Mouse (Mus musculus): ENCODE data around the gene Ttf2. TPM values are rescaled to one million over a fixed set of nuclear protein-coding genes. Genes with fewer than 3 reads are reported as not detected.

Ttf2 gene
- polyA plus RNA-seq, 1 experiment: 3.3 TPM

DNA sequence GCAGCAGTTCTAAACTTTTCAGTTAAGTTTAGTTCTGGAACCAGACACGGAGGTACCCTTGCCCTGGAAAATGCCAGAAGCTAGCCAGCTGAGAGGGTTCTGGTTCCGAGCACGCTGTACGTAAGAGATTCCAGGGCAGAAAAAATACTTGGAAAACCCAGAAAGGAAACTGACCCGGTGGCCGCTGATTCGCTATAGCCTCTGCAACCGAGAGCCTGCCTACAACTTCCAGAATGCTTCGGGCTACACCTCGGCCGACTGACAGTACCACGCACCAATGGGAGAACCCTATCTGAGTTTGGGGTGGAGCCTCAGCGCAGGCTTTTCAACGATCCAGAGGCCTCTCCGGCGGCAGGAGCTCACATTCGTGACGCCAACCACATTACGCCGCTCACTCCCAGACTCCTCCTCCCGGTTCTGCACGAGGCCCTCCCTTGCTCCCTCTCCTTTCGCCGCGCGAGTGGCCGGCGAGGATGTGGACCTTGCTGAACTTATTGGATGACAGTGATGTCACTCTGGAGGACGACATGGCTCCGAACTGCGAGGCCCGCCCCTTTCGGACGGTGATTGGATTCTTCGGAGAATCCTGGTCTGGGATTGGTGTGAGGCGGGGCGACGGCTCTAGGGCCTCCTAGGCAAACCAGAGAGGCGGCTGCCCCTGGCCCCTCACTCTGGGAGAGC lies 47.5 kb downstream of the Ttf2 start, which contains the start of gene Trim45:
TSS of gene Trim45 (plus strand) at position 378 of the 681 bp plus-strand sequence.
- Histone ChIP-seq H3K4me3 (ENCODE audit: extremely low read depth, insufficient read depth, insufficient read length) (peak within 1 kb of the TSS; percentile 60), H3K27me3 (ENCODE audit: control insufficient read depth, insufficient read depth, low read length) (no peaks in the 10 kb centered on the region), H3K27ac (ENCODE audit: insufficient read depth, low read length) (peak within 1 kb of the TSS; percentile 67), H3K36me3 (ENCODE audit: control insufficient read depth, insufficient read depth, low read length) (no peaks in the 10 kb centered on the region), H3K4me1 (ENCODE audit: control insufficient read depth, insufficient read depth, insufficient read length) (peaks cover 4% of the 10 kb centered on the region; the same call in 1 of the 2 replicates)
- under 1% methylated on average over 39 of the region's 39 CpGs for WGBS
- TF ChIP-seq POLR2A (IDR thresholded peaks at IDR 0.05; ENCODE audit: low read depth, low read length) (no peak), CTCF (IDR thresholded peaks at IDR 0.05; ENCODE audit: extremely low read depth, insufficient read depth, insufficient read length, insufficient replicate concordance) (no peak)
- peak; percentile 95 to 98 for DNase-seq (ENCODE audit: low read depth in 1 of 2, low spot score in 2 of 2)

DNA sequence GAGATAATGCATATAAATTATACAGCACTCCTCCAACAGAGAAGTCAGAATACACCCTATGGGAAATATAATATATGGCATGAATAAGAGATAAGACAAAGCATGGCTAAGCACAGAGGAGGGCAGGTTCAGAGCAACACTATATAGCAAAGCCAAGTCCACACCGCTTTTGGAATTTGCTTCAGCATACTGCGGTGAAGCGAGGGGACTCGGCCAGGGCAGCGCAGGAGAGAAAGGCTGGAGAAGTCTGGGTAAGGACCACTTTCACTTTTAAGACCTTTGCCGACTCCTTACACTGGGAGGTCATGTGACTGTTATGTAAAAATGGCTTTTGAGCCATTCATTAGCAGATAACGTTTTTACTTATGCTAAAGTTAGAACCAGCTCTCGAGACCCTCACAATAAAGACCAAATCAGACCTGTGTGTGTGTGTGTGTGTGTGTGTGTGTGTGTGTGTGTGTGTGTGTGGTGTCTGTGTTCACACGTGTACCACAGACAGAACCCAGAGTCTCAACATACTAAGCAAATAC lies 48.8 kb downstream of the Ttf2 start:
- no peak for DNase-seq (ENCODE audit: low read depth in 1 of 2, low spot score in 2 of 2)
- H3K27ac ChIP-seq (ENCODE audit: insufficient read depth, low read length): no peak overlapping the region
- H3K27me3 ChIP-seq (ENCODE audit: control insufficient read depth, insufficient read depth, low read length): no peaks in the 10 kb centered on the region
- 30% methylated on average over 9 of the region's 9 CpGs for WGBS
- H3K4me1 ChIP-seq (ENCODE audit: control insufficient read depth, insufficient read depth, insufficient read length): peaks cover 6% of the 10 kb centered on the region; the same call in 1 of the 2 replicates
- no peaks in the 10 kb centered on the region for H3K36me3 ChIP-seq (ENCODE audit: control insufficient read depth, insufficient read depth, low read length)
- no peak for TF ChIP-seq CTCF (IDR thresholded peaks at IDR 0.05; ENCODE audit: extremely low read depth, insufficient read depth, insufficient read length, insufficient replicate concordance)
- no peak for TF ChIP-seq POLR2A (IDR thresholded peaks at IDR 0.05; ENCODE audit: low read depth, low read length)
- peak overlapping the region; percentile 43; the same call in 1 of the 2 replicates for H3K4me3 ChIP-seq (ENCODE audit: extremely low read depth, insufficient read depth, insufficient read length)

DNA sequence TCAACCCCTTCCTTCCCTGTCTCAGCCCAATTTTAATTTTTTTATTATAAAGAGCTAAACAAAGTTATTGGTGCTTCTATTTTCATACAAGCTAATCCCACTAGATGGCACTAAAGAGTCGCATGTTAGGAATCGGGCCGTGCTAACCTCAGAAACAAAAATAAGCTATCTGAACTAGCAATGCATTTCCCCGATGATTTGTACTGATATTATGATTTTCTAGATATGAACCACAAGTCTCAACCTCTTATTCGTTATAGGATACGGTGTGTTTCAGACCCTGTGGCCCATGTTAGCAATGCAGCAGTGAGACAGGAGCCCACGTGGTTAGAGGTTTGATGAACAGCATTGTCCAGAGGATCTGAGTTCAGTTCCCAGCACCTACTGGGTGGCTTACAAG lies 52.6 kb downstream of the Ttf2 start:
- Histone ChIP-seq H3K36me3 (ENCODE audit: control insufficient read depth, insufficient read depth, low read length) (no peaks in the 10 kb centered on the region), H3K27me3 (ENCODE audit: control insufficient read depth, insufficient read depth, low read length) (no peaks in the 10 kb centered on the region), H3K27ac (ENCODE audit: insufficient read depth, low read length) (no peak overlapping the region), H3K4me3 (ENCODE audit: extremely low read depth, insufficient read depth, insufficient read length) (no peak overlapping the region), H3K4me1 (ENCODE audit: control insufficient read depth, insufficient read depth, insufficient read length) (0 out of 2 replicates have a peak, but pooled peaks cover 2% of the 10 kb centered on the region)
- peak in 1 of 2 experiments; percentile 46 for DNase-seq (ENCODE audit: low read depth in 1 of 2, low spot score in 2 of 2)
- WGBS: 7% methylated on average over 7 of the region's 7 CpGs
- TF ChIP-seq CTCF (IDR thresholded peaks at IDR 0.05; ENCODE audit: extremely low read depth, insufficient read depth, insufficient read length, insufficient replicate concordance): no peak
- no peak for TF ChIP-seq POLR2A (IDR thresholded peaks at IDR 0.05; ENCODE audit: low read depth, low read length)

DNA sequence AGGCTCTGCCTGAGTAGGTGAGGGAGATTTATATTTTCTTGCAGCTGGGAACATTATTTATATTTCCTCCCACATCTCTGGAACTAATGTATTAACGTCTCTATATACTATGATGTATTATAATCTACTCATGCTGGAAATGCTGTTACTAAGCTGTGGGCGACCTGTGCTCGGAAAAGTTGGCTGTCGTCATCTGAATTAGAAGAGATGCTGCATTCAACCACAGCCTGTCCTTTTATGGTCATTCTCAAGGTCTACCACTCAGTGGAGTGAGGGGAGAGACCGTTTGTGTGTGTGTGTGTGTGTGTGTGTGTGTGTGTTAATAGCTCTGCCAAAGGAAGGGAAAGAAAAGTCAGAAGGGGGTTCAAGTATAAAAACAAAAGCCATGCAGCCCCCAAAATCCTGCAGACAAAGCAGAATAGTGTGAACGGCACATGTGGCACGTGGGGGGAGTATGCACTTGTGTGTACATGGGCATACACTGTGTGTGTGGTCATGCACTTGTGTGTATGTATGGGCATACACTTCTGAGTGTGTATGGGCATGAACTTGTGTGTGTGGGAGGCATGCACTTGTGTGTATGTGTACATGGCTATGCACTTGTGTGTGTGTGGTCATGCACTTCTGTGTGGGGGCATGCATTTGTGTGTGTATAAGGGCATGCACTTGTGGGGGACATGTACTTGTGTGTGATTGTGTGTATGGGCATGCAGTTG lies 57.8 kb downstream of the Ttf2 start:
- no peak for DNase-seq (ENCODE audit: low read depth in 1 of 2, low spot score in 2 of 2)
- TF ChIP-seq POLR2A (IDR thresholded peaks at IDR 0.05; ENCODE audit: low read depth, low read length) (no peak), CTCF (IDR thresholded peaks at IDR 0.05; ENCODE audit: extremely low read depth, insufficient read depth, insufficient read length, insufficient replicate concordance) (no peak)
- Histone ChIP-seq H3K27ac (ENCODE audit: insufficient read depth, low read length) (no peak overlapping the region), H3K4me3 (ENCODE audit: extremely low read depth, insufficient read depth, insufficient read length) (no peak overlapping the region), H3K27me3 (ENCODE audit: control insufficient read depth, insufficient read depth, low read length) (no peaks in the 10 kb centered on the region), H3K4me1 (ENCODE audit: control insufficient read depth, insufficient read depth, insufficient read length) (no peaks in the 10 kb centered on the region), H3K36me3 (ENCODE audit: control insufficient read depth, insufficient read depth, low read length) (no peaks in the 10 kb centered on the region)
- 76% methylated on average over 7 of the region's 7 CpGs for WGBS

DNA sequence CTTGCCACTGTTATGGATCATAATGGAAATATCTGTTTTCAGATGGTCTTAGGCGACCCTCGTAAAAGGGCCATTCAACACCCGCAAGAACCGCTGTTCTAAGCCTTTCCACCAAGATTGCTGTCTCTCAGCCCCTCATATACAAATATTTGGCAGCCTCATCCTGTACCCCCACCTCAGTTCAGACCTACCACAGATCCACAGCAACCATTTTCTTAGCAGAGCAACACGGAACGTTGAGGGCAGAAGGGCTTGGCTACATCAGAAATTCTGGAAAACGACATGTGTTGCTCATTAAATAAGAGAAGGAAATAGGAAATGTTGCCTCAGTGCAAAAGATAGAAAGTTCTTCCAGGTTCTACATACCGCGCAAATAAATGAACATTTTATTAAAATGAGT lies 58.4 kb downstream of the Ttf2 start:
- Histone ChIP-seq H3K36me3 (ENCODE audit: control insufficient read depth, insufficient read depth, low read length) (no peaks in the 10 kb centered on the region), H3K4me3 (ENCODE audit: extremely low read depth, insufficient read depth, insufficient read length) (no peak overlapping the region), H3K27me3 (ENCODE audit: control insufficient read depth, insufficient read depth, low read length) (no peaks in the 10 kb centered on the region), H3K4me1 (ENCODE audit: control insufficient read depth, insufficient read depth, insufficient read length) (no peaks in the 10 kb centered on the region), H3K27ac (ENCODE audit: insufficient read depth, low read length) (no peak overlapping the region)
- WGBS: 86% methylated on average over 9 of the region's 9 CpGs
- no peak for TF ChIP-seq CTCF (IDR thresholded peaks at IDR 0.05; ENCODE audit: extremely low read depth, insufficient read depth, insufficient read length, insufficient replicate concordance)
- no peak for TF ChIP-seq POLR2A (IDR thresholded peaks at IDR 0.05; ENCODE audit: low read depth, low read length)
- DNase-seq (ENCODE audit: low read depth in 1 of 2, low spot score in 2 of 2): no peak

- H3K27ac ChIP-seq (ENCODE audit: insufficient read depth, low read length): no peak overlapping the region
- no peaks in the 10 kb centered on the region for H3K27me3 ChIP-seq (ENCODE audit: control insufficient read depth, insufficient read depth, low read length)
- TF ChIP-seq CTCF (IDR thresholded peaks at IDR 0.05; ENCODE audit: extremely low read depth, insufficient read depth, insufficient read length, insufficient replicate concordance) (no peak), POLR2A (IDR thresholded peaks at IDR 0.05; ENCODE audit: low read depth, low read length) (no peak)
- no peaks in the 10 kb centered on the region for H3K36me3 ChIP-seq (ENCODE audit: control insufficient read depth, insufficient read depth, low read length)
- WGBS: 88% methylated on average over 5 of the region's 5 CpGs
- H3K4me3 ChIP-seq (ENCODE audit: extremely low read depth, insufficient read depth, insufficient read length): no peak overlapping the region
- DNase-seq (ENCODE audit: low read depth in 1 of 2, low spot score in 2 of 2): no peak
- H3K4me1 ChIP-seq (ENCODE audit: control insufficient read depth, insufficient read depth, insufficient read length): no peaks in the 10 kb centered on the region
Measured at GRCm38 (mm10) chr3:100910621-100911020, 58.8 kb downstream of the Ttf2 start.
